Mouse (Mus musculus): ENCODE measurements at regions not wholly inside any gene's neighbourhood (a gene's known extent, or its start where the extent isn't known, plus 50 kb on each side); places are given as distances from the start of the nearest gene placed in this dataset.

- TF ChIP-seq POLR2A (IDR thresholded peaks at IDR 0.05; ENCODE audit: borderline replicate concordance, low read depth, low read length) (no peak), CTCF (IDR thresholded peaks at IDR 0.05; ENCODE audit: low read depth, low read length) (no peak)
Observed at GRCm38 (mm10) chr2:133666331-133667054, 114.5 kb downstream of the Bmp2 start.
